Mouse (Mus musculus): Measurements from ENCODE around the gene Git1. TPM values are rescaled to one million over a fixed set of nuclear protein-coding genes. Genes with fewer than 3 reads are reported as not detected.
A peak's percentile ranks its signal among the peaks of the same experiment; 100 is the strongest.

The Git1 gene
- total RNA-seq, 2 experiments from 2014 or later = 150 to 151 TPM

DNA sequence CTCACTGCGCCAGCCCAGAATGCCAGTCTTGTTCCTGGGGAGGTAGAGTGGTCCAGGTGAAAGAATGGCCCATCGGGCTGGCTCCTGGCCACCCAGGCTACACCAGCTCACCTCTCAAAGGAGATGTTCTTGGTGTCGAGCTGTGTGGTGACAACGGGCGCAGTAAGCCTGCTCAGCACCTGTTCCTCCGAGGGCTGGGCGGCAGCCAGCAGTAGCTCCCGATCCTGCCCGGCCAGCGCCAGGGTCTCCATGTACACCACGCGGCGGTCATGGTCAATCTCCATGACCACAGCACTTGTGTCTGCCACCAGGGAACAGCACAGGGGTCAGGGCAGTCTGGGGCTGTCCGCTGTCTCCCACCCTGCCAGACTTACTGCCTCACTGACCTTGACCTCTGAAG, 17.1 kb upstream of the Git1 start:
- intact Hi-C loops (cut with DNase I) = no loop called here
- DNase-seq = no peak

DNA sequence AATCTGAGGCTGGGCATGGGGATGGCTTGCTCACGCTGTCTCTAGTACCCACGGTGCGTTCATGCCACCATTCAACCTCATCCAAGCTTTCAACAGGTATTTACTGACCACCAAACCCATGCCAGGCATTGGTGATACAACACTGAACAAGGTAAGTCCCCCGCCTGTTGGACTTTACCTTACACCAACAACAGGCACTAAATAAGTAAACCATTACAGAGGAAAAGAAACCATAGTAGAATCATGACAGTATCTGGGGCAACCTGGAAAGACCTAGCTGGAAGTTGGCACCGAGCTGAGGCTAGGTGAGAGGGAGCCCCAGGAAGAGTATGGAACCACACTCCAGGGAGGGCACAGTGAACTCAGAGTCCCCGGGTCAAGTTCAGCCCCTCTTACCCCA, 16.5 kb upstream of the Git1 start:
- intact Hi-C loops (cut with DNase I) = no loop called here
- DNase-seq = no peak

GRCm38 (mm10) chr11:77483043-77483442, 10.3 kb upstream of the Git1 start:
- intact Hi-C loops (cut with DNase I) = loop anchor here (10.0 kb wide), 1 partner anchor 378 kb away; no protein-coding TSS in a partner anchor
- DNase-seq = no peak

- intact Hi-C loops (cut with DNase I) = loop anchor here (10.0 kb wide), 1 partner anchor 379 kb away; no protein-coding TSS in a partner anchor
Measured at GRCm38 (mm10) chr11:77483510-77484255, 9.7 kb upstream of the Git1 start.

GRCm38 (mm10) chr11:77485229-77485628, 8.1 kb upstream of the Git1 start:
- intact Hi-C loops (cut with DNase I) = loop anchor here (10.0 kb wide), 1 partner anchor 380 kb away; no protein-coding TSS in a partner anchor
- peak; percentile 65 for DNase-seq

More at GRCm38 (mm10) chr11:77483510-77484255, 9.7 kb upstream of the Git1 start:
- no peak for DNase-seq

- intact Hi-C loops (cut with DNase I) = loop anchor here (10.0 kb wide), 1 partner anchor 382 kb away; no protein-coding TSS in a partner anchor
- peak; percentile 84 for DNase-seq
Measured at GRCm38 (mm10) chr11:77486798-77487197, 6.6 kb upstream of the Git1 start.

DNA sequence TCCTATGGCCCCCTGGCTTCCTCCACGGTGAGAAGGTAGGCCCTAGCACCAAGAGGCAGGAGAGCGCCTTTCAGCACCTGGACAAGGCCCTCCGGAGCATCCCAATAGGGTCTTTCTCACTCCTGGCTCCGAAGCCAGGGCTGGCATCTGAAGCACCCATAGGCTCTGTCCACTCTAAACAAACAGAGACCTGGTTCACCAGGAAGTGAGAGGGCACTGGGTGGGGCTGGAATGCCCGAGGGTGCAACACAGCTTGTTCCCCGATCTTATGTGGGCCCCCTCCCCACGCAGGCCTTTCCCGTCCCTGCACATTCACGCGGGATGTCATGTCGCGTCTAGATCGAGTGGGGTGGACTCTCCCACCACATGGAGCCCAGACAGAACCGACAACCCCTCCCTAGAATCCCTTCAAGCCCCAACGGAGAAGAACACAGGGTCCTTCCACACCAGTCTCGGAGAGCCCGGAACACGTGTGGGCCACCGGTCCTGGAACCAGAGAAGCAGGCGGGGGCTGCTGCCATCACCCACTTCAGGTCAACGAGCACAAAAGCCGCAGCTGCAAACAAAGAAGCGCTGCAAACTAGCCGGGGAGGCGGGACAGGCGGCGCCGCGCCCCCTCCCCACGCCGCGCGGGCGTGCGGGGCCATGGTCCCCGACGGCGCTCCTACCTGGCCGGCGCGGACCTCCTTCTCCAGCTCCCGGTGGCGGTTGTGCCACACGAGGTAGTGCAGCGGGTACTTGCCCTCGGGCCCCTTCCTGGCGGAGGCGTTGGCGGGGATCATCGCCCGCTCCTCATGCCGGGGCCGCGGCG, 4.4 kb upstream of the Git1 start:
- intact Hi-C loops (cut with DNase I) = loop anchor here (10.0 kb wide), 1 partner anchor 384 kb away; no protein-coding TSS in a partner anchor
- DNase-seq = no peak

GRCm38 (mm10) chr11:77489591-77490235, 3.6 kb upstream of the Git1 start, which contains the start of gene Ankrd13b:
Ankrd13b (minus strand) TSS chr11:77489678.
- intact Hi-C loops (cut with DNase I) = loop anchor here (10.0 kb wide), 1 partner anchor 385 kb away; no protein-coding TSS in a partner anchor
- DNase-seq = peak; percentile 86

DNA sequence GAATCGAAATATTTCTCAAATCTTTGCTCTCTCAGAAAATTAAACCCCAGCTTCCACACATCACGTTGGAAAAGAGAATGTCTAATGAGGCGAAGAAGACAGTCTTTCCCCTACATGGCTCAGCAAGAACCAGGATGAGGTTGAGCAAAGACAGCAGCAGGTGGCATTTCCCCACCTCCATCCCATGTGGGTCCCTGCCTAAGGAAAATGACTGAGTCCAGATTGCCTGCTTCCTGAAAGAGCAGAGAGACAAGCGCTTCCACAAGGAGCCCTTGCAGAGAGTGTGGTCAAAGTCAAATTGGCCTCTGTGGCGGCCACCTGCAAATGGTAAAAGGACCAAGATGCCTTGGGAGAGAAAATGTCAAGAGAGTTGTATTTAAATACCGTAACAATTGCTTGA, 2.9 kb upstream of the Git1 start:
- intact Hi-C loops (cut with DNase I) = no loop called here

GRCm38 (mm10) chr11:77491123-77491501, 2.2 kb upstream of the Git1 start:
- peak; percentile 97 for DNase-seq
- intact Hi-C loops (cut with DNase I) = no loop called here

More for the DNA sequence above, 2.9 kb upstream of the Git1 start:
- DNase-seq = no peak

GRCm38 (mm10) chr11:77491502-77492291, 1.7 kb upstream of the Git1 start:
- intact Hi-C loops (cut with DNase I) = no loop called here
- DNase-seq = peak; percentile 70

DNA sequence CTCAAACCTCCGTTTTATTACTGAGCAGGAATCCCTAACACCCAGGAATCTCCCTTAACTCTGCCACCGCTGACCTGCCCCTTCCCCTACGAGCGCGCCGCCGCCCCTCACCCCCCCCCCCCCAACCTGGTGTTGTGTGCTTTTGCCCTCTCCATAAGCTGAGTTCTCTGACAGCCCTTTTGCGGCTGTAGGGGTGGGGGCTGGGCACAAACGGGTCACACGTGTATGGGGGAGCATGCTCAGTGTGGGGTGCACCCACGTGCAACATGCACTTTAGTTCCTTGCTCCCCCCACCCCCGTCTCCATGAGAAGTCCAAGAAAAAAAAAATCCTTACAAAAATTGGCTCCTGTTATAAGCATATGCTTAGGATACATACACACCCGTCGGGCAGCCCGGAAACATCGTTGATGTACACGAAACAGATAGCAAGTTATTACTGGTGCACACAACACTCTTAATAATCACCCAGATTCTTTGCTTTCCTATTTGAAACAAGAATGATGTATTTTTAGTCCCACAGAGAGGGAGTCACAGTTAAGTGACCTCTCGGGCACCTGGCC, 971 bp upstream of the Git1 start:
- intact Hi-C loops (cut with DNase I) = no loop called here
- DNase-seq = peak; percentile 43

DNA sequence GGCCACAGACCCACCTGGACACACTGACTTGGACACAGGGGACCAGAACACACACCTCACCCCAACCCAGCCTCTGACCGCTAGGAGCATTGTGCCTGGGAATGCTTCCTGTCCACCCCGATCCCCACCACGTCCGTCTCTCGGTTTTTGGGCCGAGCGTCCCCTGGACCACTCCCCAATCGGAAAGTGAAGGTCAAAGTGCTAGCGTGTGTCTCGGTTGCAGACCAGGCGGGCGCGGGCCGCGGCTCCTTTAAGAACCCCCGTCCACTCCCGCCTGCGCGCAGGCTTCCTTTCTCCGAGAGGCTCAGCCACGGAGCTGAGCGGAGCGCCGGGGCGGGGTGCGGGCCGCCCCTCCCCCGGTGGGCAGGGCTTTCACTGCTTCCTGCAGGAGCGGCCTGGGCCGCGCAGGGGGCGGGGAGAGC, 440 bp upstream of the Git1 start:
- DNase-seq = peak; percentile 93
- intact Hi-C loops (cut with DNase I) = no loop called here

- intact Hi-C loops (cut with DNase I) = no loop called here
Measured at GRCm38 (mm10) chr11:77494344-77494676, 948 bp downstream of the Git1 start.

DNA sequence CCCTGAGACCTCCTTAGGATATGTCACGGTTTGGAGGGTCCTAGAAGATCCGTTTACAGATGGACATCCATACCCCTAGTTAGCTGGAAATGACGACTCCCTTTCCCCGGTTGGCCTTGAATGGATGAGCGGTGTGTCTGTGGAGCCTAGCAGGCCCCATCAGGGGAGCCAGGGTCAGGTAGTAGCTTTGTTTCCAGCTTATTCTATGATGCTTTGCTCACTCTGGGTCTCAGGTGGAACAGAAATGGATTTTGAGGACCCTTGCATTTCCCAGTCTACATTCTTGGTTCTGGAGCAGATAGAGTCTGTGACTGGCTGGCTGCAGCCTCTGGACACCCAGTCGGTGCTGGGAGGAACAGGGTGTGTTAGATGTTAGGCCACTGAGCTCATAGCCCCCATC, 1.4 kb downstream of the Git1 start:
- no peak for DNase-seq
- intact Hi-C loops (cut with DNase I) = no loop called here

More at GRCm38 (mm10) chr11:77494344-77494676, 948 bp downstream of the Git1 start:
- DNase-seq = no peak

- no peak for DNase-seq
- intact Hi-C loops (cut with DNase I) = no loop called here
Measured at GRCm38 (mm10) chr11:77495507-77495906, 2.1 kb downstream of the Git1 start.

GRCm38 (mm10) chr11:77497341-77497756, 4.0 kb downstream of the Git1 start:
- DNase-seq = peak; percentile 50
- intact Hi-C loops (cut with DNase I) = no loop called here

DNA sequence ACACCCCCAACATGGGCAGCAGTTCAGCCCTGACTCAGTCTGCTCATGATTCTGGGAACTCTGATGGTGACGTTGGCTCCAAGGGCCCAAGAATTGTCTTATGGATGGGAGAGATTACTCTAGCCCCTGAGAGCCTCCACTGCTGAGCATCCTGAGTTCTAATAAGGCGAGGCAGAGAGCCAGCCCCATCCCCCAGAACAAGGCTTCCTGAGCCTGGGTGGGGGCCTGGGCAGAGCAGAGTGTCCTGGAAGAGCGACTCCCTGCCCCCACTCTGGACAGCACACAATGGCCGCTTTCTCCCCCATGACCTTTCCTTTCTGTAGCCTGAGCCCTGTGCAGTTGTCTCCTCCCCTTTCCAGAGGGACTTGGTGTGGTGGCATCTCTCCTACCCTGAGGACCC, 4.5 kb downstream of the Git1 start:
- intact Hi-C loops (cut with DNase I) = no loop called here
- DNase-seq = no peak

DNA sequence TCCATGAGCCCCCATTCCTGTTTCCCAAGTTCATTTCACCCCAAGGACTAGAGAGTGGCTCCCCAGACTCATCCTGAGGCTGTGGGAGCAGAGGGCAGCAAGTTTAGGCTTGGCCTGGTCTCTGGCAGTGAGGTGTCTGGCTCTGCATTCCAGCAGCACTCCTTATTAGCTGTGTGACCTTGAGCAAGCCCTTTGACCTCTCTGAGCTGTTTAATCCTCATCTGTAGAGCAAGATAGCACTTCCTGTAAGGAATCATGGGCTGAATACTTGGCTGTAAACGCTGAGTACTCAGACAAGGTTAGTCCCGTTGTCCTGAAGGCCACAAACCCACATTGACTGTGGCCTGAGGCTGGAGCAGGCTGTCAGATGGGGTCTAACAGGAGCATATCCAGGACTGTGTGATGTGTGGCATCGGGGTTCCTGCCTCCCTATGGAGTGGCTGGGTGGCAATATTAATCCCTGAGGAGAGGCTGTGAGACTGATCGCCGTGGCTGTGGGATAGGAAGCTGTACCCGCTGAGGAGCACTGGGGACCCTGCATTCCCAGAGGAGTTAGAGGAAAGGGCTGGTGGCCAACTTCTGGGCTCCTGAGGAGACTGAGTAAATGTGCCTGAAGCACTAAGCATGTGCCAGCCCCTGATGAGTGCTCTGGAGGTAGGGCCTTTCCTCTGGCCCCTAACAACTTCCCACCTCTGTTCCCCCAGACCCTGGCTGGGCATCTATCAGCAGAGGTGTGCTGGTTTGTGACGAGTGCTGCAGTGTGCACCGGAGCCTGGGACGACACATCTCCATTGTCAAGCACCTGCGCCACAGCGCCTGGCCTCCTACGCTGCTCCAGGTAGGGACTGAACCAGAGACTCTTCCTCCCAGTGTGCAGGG, 5.1 kb downstream of the Git1 start:
- DNase-seq = no peak
- intact Hi-C loops (cut with DNase I) = no loop called here
